Mouse (Mus musculus): ENCODE data around the gene Rad9a.

DNA sequence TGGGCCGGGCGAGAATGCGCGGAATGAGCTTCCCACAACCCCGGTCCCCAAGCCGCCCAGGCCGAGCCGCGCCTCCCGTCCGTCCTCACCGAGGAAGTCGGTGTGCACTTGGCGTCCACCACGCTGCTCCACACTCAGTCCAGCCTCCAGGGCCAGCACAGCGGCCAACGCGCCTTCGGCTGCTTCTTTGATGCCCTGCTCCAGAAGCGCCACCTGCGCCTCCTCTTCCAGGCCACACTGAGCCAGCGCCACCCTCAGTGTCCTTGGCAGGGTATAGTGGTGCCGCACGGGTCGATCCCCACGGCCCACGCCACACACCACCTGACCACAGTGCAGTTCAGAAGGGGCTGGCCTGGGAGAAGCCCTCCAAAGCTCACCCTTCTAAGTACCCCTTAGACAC lies 31.7 kb downstream of the Rad9a start:
- TF ChIP-seq ETS1 (IDR thresholded peaks at IDR 0.05; ENCODE audit: low read depth, low read length) (no peak), CTCF (IDR thresholded peaks at IDR 0.05 in 2 of 3, conservative IDR thresholded peaks at IDR 0.05 in 1 of 3; ENCODE audit: control insufficient read depth in 1 of 3, insufficient read depth in 1 of 3, low read depth in 2 of 3, low read length in 3 of 3, poor library complexity in 1 of 3, severe bottlenecking in 1 of 3) (no peak), NRF1 (IDR thresholded peaks at IDR 0.05; ENCODE audit: insufficient read depth, low read depth, low read length, poor library complexity, severe bottlenecking) (no peak), POLR2A (IDR thresholded peaks at IDR 0.05; ENCODE audit: control insufficient read depth in 1 of 2, insufficient read depth in 1 of 2, low read depth in 1 of 2, low read length in 2 of 2, poor library complexity in 1 of 2) (no peak; a peak in 1 of 4 replicates), KAT2A (conservative IDR thresholded peaks at IDR 0.05; ENCODE audit: low read depth, low read length) (no peak), HCFC1 (IDR thresholded peaks at IDR 0.05; ENCODE audit: low read depth, low read length) (no peak), EP300 (IDR thresholded peaks at IDR 0.05; ENCODE audit: low read depth in 1 of 2, low read length in 2 of 2) (no peak), TAL1 (IDR thresholded peaks at IDR 0.05; ENCODE audit: low read length) (no peak), USF2 (IDR thresholded peaks at IDR 0.05; ENCODE audit: borderline replicate concordance in 1 of 2, insufficient read depth in 1 of 2, low read depth in 1 of 2, low read length in 2 of 2) (no peak), CHD2 (IDR thresholded peaks at IDR 0.05; ENCODE audit: low read length) (no peak), ZMIZ1 (IDR thresholded peaks at IDR 0.05; ENCODE audit: low read depth, low read length) (no peak)
